Mouse (Mus musculus): ENCODE results near the gene Atp1b3. TPM values are rescaled to one million over a fixed set of nuclear protein-coding genes. Genes with fewer than 3 reads are reported as not detected.

Gene Atp1b3
- polyA plus RNA-seq, 1 experiment: 146 TPM

DNA sequence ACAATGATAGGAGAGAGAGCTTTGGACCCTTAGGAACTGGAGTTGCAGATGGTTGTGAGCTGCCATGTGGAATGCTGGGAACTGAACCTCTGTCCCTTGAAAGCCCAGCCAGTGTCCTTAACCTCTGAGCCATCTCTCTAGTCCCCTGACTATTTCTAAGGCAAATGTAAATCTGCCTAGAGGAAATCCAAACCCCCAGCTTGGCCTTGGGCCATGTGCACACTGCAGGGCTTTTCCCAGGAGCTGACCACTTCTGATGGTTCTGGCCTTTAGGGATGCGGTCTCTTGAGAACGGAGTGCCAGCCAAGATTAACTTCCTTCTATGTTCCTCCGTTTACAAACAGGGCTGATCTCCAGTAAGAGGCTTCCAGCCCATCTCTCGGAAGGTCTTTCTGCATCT is 18.5 kb upstream of the Atp1b3 start:
- Histone ChIP-seq H3K4me3 (ENCODE audit: low read depth, low read length) (no peak overlapping the region), H3K4me1 (ENCODE audit: control insufficient read depth, insufficient read depth, low read length) (no peaks in the 10 kb centered on the region), H3K9me3 (replicated peaks; ENCODE audit: control insufficient read depth, insufficient read depth, low read length, poor library complexity, severe bottlenecking) (no peaks in the 10 kb centered on the region), H3K27ac (ENCODE audit: insufficient read depth, low read length) (no peak overlapping the region), H3K36me3 (ENCODE audit: control insufficient read depth, insufficient read depth, low read length, poor library complexity, severe bottlenecking) (no peaks in the 10 kb centered on the region), H3K27me3 (ENCODE audit: control insufficient read depth, insufficient read depth, low read length, poor library complexity, severe bottlenecking) (no peaks in the 10 kb centered on the region), H3K9ac (ENCODE audit: low read depth, poor library complexity, severe bottlenecking) (no peak overlapping the region)
- TF ChIP-seq POLR2A (IDR thresholded peaks at IDR 0.05; ENCODE audit: insufficient read depth, low read length) (no peak), CTCF (IDR thresholded peaks at IDR 0.05; ENCODE audit: low read depth, low read length) (no peak), EP300 (IDR thresholded peaks at IDR 0.05; ENCODE audit: insufficient read depth, low read depth, low read length) (no peak)

DNA sequence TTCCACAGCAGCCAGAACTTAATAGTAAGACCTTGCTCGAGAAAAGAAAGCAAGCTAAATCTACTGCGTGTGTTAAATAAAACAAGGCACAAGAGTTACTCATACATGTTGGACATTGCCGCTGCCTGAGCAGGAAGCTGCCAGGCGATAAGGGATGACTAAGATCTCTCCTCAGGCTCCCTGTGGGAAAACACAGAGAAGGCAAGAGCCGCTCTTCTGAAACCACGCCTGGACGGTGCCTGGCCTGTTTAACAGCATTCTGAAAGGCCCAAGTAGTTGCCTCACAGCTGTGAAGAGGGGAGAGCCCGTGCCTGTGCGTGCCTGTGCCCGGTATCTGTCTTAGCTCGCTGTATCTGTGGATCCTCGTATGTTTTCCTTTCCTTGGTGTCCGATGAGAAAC is 17.2 kb upstream of the Atp1b3 start:
- no peaks in the 10 kb centered on the region for H3K4me1 ChIP-seq (ENCODE audit: control insufficient read depth, insufficient read depth, low read length)
- H3K27me3 ChIP-seq (ENCODE audit: control insufficient read depth, insufficient read depth, low read length, poor library complexity, severe bottlenecking): no peaks in the 10 kb centered on the region
- H3K36me3 ChIP-seq (ENCODE audit: control insufficient read depth, insufficient read depth, low read length, poor library complexity, severe bottlenecking): no peaks in the 10 kb centered on the region
- H3K9me3 ChIP-seq (replicated peaks; ENCODE audit: control insufficient read depth, insufficient read depth, low read length, poor library complexity, severe bottlenecking): no peaks in the 10 kb centered on the region
- no peak overlapping the region for H3K9ac ChIP-seq (ENCODE audit: low read depth, poor library complexity, severe bottlenecking)
- TF ChIP-seq CTCF (IDR thresholded peaks at IDR 0.05; ENCODE audit: low read depth, low read length): no peak
- TF ChIP-seq EP300 (IDR thresholded peaks at IDR 0.05; ENCODE audit: insufficient read depth, low read depth, low read length): no peak
- no peak for TF ChIP-seq POLR2A (IDR thresholded peaks at IDR 0.05; ENCODE audit: insufficient read depth, low read length)
- no peak overlapping the region for H3K27ac ChIP-seq (ENCODE audit: insufficient read depth, low read length)
- H3K4me3 ChIP-seq (ENCODE audit: low read depth, low read length): no peak overlapping the region

DNA sequence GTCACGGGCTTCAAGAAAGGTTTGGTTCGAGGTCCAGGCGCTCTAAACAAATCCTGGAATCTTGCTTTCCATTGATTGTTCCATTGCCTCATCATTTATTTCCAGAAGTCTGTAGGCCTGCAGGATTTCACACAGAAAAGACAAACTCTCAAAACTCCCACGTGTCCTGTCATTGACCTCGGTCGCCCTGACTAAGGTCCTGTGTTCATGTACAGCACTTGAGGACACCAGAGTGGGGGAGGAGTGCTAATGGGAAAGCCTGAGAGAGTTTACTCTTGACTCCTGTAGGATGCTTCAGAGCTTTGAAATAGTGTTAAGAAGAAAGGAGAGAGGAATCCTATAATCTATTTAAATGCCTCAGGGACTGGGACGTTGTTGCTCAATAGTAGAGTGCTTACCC is 15.3 kb upstream of the Atp1b3 start:
- no peaks in the 10 kb centered on the region for H3K27me3 ChIP-seq (ENCODE audit: control insufficient read depth, insufficient read depth, low read length, poor library complexity, severe bottlenecking)
- no peaks in the 10 kb centered on the region for H3K36me3 ChIP-seq (ENCODE audit: control insufficient read depth, insufficient read depth, low read length, poor library complexity, severe bottlenecking)
- H3K9ac ChIP-seq (ENCODE audit: low read depth, poor library complexity, severe bottlenecking): no peak overlapping the region
- H3K27ac ChIP-seq (ENCODE audit: insufficient read depth, low read length): no peak overlapping the region
- no peak overlapping the region for H3K4me3 ChIP-seq (ENCODE audit: low read depth, low read length)
- TF ChIP-seq EP300 (IDR thresholded peaks at IDR 0.05; ENCODE audit: insufficient read depth, low read depth, low read length): no peak
- no peak for TF ChIP-seq POLR2A (IDR thresholded peaks at IDR 0.05; ENCODE audit: insufficient read depth, low read length)
- TF ChIP-seq CTCF (IDR thresholded peaks at IDR 0.05; ENCODE audit: low read depth, low read length): no peak
- H3K9me3 ChIP-seq (replicated peaks; ENCODE audit: control insufficient read depth, insufficient read depth, low read length, poor library complexity, severe bottlenecking): no peaks in the 10 kb centered on the region
- H3K4me1 ChIP-seq (ENCODE audit: control insufficient read depth, insufficient read depth, low read length): no peaks in the 10 kb centered on the region

DNA sequence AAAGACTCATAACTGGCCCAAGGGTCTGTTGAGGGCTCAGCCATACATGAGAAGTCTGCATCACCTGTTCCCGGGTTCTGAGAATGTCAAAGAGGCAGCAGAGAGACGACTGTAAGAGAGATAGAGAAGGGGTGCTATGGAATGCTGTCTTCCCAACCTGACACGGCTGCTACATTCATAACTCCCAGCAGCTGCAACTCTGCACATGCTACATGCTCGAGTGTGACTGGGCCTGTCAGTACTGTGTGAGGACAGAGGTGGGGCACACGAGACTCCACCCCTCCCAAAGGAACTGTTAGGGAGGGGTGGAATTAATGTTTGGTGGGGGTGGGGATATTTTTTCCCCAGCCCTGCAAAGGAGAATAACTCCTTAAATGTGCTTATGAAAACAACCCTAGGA is 14.5 kb upstream of the Atp1b3 start:
- Histone ChIP-seq H3K4me3 (ENCODE audit: low read depth, low read length) (no peak overlapping the region), H3K9ac (ENCODE audit: low read depth, poor library complexity, severe bottlenecking) (no peak overlapping the region), H3K27ac (ENCODE audit: insufficient read depth, low read length) (no peak overlapping the region), H3K9me3 (replicated peaks; ENCODE audit: control insufficient read depth, insufficient read depth, low read length, poor library complexity, severe bottlenecking) (no peaks in the 10 kb centered on the region), H3K36me3 (ENCODE audit: control insufficient read depth, insufficient read depth, low read length, poor library complexity, severe bottlenecking) (no peaks in the 10 kb centered on the region), H3K27me3 (ENCODE audit: control insufficient read depth, insufficient read depth, low read length, poor library complexity, severe bottlenecking) (no peaks in the 10 kb centered on the region), H3K4me1 (ENCODE audit: control insufficient read depth, insufficient read depth, low read length) (no peaks in the 10 kb centered on the region)
- TF ChIP-seq POLR2A (IDR thresholded peaks at IDR 0.05; ENCODE audit: insufficient read depth, low read length): no peak
- TF ChIP-seq EP300 (IDR thresholded peaks at IDR 0.05; ENCODE audit: insufficient read depth, low read depth, low read length): no peak
- no peak for TF ChIP-seq CTCF (IDR thresholded peaks at IDR 0.05; ENCODE audit: low read depth, low read length)

DNA sequence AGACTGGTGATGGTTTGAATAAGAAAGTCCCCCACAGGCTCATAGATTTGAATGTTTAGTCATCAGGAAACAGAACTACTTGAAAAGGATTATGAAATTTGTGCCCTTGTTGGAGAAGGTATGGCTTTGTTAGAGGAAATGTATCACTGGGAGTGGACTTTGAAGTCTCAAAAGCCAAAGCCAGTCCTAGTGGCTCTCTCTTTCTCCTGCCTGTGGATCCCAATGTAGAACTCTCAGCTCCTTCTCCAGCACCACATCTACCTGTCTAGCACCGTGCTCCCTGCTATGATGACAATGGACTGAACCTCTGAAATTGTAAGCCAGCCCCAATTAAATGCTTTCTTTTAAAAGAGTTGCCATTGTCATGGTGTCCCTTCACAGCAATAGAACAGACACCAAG is 12.9 kb upstream of the Atp1b3 start:
- Histone ChIP-seq H3K9ac (ENCODE audit: low read depth, poor library complexity, severe bottlenecking) (no peak overlapping the region), H3K27me3 (ENCODE audit: control insufficient read depth, insufficient read depth, low read length, poor library complexity, severe bottlenecking) (no peaks in the 10 kb centered on the region), H3K36me3 (ENCODE audit: control insufficient read depth, insufficient read depth, low read length, poor library complexity, severe bottlenecking) (no peaks in the 10 kb centered on the region), H3K27ac (ENCODE audit: insufficient read depth, low read length) (no peak overlapping the region), H3K9me3 (replicated peaks; ENCODE audit: control insufficient read depth, insufficient read depth, low read length, poor library complexity, severe bottlenecking) (no peaks in the 10 kb centered on the region), H3K4me3 (ENCODE audit: low read depth, low read length) (no peak overlapping the region), H3K4me1 (ENCODE audit: control insufficient read depth, insufficient read depth, low read length) (no peaks in the 10 kb centered on the region)
- TF ChIP-seq POLR2A (IDR thresholded peaks at IDR 0.05; ENCODE audit: insufficient read depth, low read length): no peak
- no peak for TF ChIP-seq EP300 (IDR thresholded peaks at IDR 0.05; ENCODE audit: insufficient read depth, low read depth, low read length)
- TF ChIP-seq CTCF (IDR thresholded peaks at IDR 0.05; ENCODE audit: low read depth, low read length): no peak

DNA sequence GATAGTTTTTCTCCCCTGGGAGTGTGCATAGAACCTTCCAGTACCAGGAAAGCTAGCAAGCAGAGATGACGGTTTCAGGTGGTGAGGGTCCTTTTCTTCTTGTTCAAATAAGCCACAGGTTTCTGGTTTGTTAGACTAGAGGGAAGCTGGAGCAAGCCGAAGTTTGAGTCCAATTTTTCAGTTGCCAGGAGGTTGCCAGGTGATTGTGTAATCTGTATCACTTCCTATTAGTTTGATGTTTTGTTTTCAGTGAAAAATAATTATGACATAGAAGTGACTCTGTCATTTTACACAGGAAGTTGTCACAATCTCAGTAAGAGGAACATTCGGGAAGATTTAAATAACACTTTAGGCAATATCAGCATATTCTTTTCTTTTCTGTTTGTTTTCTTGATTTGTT is 11.6 kb upstream of the Atp1b3 start:
- no peak overlapping the region for H3K27ac ChIP-seq (ENCODE audit: insufficient read depth, low read length)
- no peaks in the 10 kb centered on the region for H3K27me3 ChIP-seq (ENCODE audit: control insufficient read depth, insufficient read depth, low read length, poor library complexity, severe bottlenecking)
- no peaks in the 10 kb centered on the region for H3K9me3 ChIP-seq (replicated peaks; ENCODE audit: control insufficient read depth, insufficient read depth, low read length, poor library complexity, severe bottlenecking)
- no peak overlapping the region for H3K9ac ChIP-seq (ENCODE audit: low read depth, poor library complexity, severe bottlenecking)
- no peaks in the 10 kb centered on the region for H3K4me1 ChIP-seq (ENCODE audit: control insufficient read depth, insufficient read depth, low read length)
- no peak overlapping the region for H3K4me3 ChIP-seq (ENCODE audit: low read depth, low read length)
- H3K36me3 ChIP-seq (ENCODE audit: control insufficient read depth, insufficient read depth, low read length, poor library complexity, severe bottlenecking): no peaks in the 10 kb centered on the region
- TF ChIP-seq EP300 (IDR thresholded peaks at IDR 0.05; ENCODE audit: insufficient read depth, low read depth, low read length): no peak
